Mouse (Mus musculus): ENCODE results near the gene Zbtb16.

DNA sequence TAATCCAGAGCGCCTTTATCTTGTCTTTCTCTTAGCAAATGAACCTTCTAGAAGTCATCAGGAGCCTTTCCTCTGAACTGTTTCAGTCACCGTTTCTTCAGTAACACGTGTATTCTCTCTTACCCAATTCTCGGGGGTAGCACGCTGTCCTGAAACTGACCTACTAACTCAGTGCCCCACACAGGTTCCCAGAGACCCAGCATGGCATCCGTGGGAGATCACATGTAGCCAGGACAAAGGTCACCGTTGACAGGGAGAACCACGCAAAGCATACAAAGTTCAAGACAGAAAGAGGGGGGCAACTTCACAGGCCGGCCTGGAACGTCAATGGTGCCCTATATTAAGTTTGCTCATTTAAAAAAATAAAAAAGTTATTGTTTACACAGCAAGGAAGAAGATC, 89.5 kb downstream of the Zbtb16 start:
- TF ChIP-seq EP300 (IDR thresholded peaks at IDR 0.05; ENCODE audit: low read depth): no peak
- no peak for TF ChIP-seq CTCF (IDR thresholded peaks at IDR 0.05; ENCODE audit: low read depth)
